Mouse (Mus musculus) lung, postnatal 4 days (tissue): ENCODE measurements at regions not wholly inside any gene's neighbourhood (a gene's known extent, or its start where the extent isn't known, plus 50 kb on each side); places are given as distances from the start of the nearest gene placed in this dataset.

ENCODE experiments used
- DNase-seq, 2 experiments: peaks; one replicate each; pipeline ENCODE4 v3.0.0; 2021

DNA sequence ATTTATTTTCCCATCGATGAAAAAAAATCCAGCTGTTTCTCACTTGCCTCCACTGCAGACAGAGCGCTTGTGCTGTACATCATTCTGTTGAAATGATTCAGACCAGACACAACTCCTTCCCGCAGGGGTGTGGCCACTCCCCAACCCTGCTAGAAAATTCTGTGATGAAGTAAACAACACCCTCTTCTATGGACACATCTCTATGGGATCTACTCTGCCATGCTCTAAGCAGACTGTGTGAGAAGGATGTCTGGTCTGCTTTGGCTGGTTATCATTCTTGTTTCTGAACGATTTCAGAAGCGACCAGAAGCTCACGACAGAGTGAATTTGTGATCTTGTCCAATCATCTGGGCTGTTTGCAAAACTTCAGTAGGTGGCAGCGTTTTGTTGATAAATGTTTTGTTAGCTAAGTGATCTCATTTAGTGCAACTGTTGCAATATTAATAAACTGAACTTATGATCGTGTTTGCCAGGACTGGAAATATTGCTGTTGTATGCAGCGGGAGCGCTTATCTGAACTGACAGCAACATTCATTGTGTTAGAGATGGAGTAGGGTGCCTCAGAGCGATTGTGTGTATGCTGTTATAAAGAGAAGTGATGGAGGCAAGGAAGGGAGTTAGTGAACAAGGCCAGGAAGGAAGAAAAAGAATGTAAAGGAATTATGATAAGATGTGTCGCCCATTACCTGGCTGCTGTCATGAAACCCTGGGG lies 605.2 kb upstream of the Nox3 start:
- peak in 1 of 2 experiments; percentile 29 for DNase-seq

DNA sequence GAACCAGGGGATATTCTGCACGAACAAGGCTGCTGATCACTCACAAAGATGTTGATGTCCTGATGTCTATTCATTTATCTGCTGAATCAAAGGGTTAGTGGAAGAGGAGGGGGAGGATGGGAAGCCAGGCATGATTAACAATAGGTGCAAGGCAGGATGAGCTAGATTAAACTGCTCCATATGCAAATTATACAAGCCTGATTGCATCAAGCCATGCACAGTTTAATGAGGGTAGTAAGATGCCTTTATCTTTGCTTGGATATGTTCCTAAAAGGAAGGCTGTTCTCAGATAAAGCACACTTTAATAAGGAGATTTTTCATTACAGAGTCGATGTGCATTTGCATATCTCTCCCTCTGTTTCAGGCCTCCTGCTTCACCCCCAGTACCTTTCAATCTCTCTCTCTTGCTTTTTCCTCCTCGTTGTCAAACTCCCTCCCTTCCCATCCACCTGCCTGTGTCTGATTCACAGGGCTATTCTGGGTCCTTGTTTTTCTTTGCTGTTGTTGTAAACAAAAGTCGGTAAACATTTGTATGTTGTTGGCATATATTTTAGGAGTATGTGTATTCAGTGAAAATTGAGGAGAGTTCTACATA lies 615.8 kb upstream of the Nox3 start:
- DNase-seq, result no peak

- DNase-seq, result peak in 1 of 2 experiments; percentile 25
These were observed 623.1 kb upstream of the Nox3 start for GRCm38 (mm10) chr17:4319141-4319540.

DNA sequence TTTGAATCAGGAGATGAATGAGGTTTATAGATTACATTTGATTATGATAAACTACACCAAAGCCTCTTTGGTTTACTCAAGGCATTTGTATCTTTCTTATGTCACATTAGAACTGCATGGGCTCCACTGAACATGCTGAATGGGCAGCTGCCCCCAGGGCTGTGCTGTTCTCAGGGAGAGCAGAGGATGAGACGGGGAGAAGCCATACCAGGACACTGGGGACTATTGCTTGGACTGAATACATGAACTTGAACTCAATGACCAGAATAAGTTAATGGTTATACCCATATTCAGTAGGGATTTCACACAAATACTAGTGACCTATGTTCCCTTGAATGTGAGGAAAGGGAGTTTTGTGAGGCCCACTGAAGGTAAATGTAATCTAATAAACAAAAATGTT lies 632.7 kb upstream of the Nox3 start:
- no peak for DNase-seq

DNA sequence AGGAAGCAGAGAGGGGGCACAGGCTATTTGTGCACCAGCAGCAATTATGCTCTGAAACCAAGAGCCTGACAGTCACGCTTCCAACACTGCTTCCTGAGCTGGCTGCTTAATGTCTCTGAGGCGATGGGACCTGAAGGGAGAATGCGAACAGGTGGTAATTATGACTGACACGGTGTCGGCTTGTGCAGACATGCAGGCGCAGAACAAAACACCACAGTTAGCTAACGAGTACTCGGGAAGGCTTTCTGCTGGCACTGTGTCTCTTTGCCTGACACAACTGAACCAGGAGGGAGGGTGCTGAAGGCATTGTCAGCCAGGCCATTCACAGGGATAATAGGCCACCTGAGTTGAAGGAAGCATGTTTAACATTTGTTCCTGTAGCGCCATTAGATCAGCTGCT lies 635.6 kb upstream of the Nox3 start:
- DNase-seq, result no peak

- DNase-seq, result no peak
These were observed 637.0 kb upstream of the Nox3 start for GRCm38 (mm10) chr17:4333091-4333490.

- no peak for DNase-seq
These were observed 641.1 kb upstream of the Arid1b start for GRCm38 (mm10) chr17:4353018-4353417.

DNA sequence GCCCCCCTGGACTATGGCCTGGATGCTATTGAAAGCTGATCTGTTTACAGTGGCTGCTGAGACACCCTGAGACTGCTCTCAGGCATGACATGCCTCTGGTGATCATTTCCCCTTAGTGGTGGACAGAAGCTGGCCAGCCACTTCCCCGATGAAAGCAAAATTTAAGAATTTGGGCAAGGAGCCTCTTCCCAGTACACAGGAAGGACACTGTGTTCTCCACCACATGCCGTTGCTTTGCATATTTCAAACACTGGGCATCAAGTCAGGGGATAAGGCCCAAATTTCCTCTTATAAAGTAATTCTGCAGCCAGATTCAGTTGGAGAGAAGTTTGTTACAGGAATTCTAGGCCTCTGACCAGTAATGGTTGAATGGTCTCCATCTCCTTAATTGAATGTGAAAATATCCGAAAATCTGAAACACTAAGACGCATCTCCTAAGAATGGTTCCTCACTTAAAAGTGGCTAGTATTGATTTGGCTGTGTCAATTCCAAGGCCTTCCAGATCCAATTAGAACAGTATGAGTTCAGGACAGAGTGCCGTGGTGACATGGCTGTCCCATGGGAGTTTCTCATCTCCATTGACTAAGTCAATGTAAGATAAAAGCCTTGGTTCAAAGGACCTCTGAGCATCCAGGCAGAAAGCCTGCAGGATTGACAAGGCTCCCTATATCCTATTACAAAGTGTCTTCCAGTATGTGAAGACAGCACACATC lies 638.5 kb upstream of the Arid1b start:
- DNase-seq, result no peak

GRCm38 (mm10) chr17:4360413-4361320 lies 633.5 kb upstream of the Arid1b start:
- DNase-seq, result no peak

DNA sequence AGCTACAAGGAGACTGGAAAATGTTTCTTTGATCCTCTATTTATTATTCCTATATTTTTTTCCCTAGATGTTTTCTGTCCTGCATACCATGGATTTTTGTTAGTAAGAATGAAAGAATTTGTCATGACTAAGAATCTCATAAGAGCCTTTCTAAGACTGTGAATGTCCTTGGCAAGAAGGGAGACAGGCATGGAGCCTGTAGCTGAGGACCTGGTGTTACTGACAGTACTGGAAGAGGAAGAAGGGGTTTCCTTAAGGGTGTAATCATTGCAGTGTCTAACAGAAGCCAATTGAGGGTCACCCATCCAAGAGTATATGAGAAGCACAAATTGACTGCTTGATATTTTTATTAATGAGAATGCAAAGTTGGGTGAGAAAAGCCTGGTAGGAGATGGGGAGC lies 628.3 kb upstream of the Arid1b start:
- no peak for DNase-seq

- DNase-seq, result no peak
These were observed 613.7 kb upstream of the Arid1b start for GRCm38 (mm10) chr17:4380449-4380848.

DNA sequence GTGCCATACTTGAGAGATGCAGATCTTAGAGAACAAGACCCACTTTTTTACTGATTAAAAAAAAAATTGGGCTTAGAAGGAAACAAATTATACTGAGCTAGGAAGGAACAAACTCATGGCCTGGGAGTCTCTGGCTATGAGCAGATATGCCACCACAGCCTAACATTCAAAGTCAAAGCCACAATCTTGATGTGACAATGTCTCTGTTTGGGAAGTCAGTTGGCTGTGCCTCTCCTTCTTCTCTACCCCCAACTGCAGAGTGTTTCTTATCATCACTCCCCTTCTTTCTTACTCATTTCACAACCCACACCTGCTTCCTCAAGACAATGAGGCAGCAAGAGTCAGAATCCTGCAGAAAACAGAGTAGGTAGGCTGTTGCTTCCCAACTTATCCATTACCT lies 613.3 kb upstream of the Arid1b start:
- no peak for DNase-seq

GRCm38 (mm10) chr17:4381896-4382685 lies 612.0 kb upstream of the Arid1b start:
- DNase-seq, result no peak

GRCm38 (mm10) chr17:4382716-4383115 lies 611.4 kb upstream of the Arid1b start:
- no peak for DNase-seq

GRCm38 (mm10) chr17:4387616-4388015 lies 606.5 kb upstream of the Arid1b start:
- no peak for DNase-seq

- no peak for DNase-seq
These were observed 604.1 kb upstream of the Arid1b start for GRCm38 (mm10) chr17:4390012-4390411.

- no peak for DNase-seq
These were observed 603.6 kb upstream of the Arid1b start for GRCm38 (mm10) chr17:4390577-4390976.

GRCm38 (mm10) chr17:4391210-4391609 lies 602.9 kb upstream of the Arid1b start:
- no peak for DNase-seq

GRCm38 (mm10) chr17:4396119-4396518 lies 598.0 kb upstream of the Arid1b start:
- no peak for DNase-seq

DNA sequence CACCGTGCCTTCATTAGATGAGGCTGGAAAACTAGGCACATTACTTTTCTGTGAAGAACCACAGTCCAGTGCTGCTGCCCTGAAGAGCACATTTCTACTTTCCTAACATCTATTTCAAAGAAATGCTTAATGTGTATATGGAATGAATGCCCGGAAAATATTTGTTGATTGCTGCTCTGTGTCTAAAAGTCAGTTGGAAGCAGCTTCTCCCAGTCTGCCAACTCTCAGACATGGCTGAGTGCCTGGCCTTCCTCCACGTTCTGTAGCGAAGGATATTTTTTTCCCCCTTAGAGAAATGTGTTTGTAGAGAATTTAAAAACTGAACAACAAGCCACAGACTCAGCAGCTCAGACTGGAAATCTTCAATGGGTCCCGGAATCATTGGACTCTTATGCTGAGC lies 576.4 kb upstream of the Arid1b start:
- DNase-seq, result peak; percentile 18 to 65

DNA sequence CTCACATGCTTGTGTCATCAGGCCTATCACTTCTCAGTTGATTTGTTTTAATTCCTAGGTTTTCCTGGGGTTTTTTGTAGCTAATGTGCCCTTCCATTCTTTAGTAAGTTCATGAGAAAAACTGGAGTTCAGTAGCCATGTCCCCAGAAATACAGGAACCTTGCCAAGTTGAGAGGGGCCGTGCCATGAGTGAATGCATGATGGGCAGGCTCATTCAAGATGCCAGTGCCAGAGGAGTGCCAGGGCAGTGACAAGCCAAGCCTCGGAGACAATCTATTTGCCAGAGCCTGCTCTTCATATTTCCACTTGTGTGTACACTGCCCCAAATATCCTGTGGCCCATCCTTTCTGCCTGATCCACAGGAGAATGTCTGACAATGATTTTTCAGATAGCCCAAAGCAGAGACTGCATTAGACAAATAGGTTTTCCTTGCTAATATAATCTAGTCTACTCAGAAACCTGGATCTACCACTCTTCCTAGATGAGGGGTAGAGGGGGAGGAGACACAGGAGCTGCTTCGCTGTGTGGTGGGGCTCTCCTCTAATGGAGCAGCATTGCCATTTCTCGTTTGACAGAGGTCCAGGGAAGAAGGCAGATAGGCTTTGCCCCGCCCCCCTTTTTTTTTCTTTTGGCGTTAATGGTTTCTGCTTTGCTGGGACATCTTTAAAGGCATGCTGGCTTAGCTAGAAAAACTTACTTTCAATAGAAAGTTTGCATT lies 569.5 kb upstream of the Arid1b start:
- DNase-seq, result no peak

- DNase-seq, result peak in 1 of 2 experiments; percentile 38
These were observed 568.8 kb upstream of the Arid1b start for GRCm38 (mm10) chr17:4425342-4425741.
